Mouse (Mus musculus) adrenal gland, postnatal 25 days (tissue): Measurements from ENCODE around the gene Mfsd9. TPM values are rescaled to one million over a fixed set of nuclear protein-coding genes. Genes with fewer than 3 reads are reported as not detected.

ENCODE experiments used
- DNase-seq: peaks from one replicate; pipeline ENCODE4 v3.0.0; 2021; ENCODE audit warnings: mixed read lengths
- long read RNA-seq: library from polyadenylated mRNA; stranded (forward); transcript quantifications from one replicate; pipeline ENCODE4 v2.0.0, GENCODE M21; 2021
- total RNA-seq: library from RNA; stranded (reverse); gene quantifications from 2 replicates; pipeline ENCODE4 v1.2.3, GENCODE M21; 2021

Gene Mfsd9
- 2.9 and 5.3 TPM in 2 replicates for total RNA-seq
- long read RNA-seq, transcript Mfsd9-201 (6 exons, 3,160 nt): major isoform, 5 of 7 reads
- long read RNA-seq, partial matches to known transcripts: 0 of 7 reads
- long read RNA-seq, other reads (novel, unspliced or antisense): 2 of 7 reads

GRCm38 (mm10) chr1:40790324-40791141 is at the start of gene Mfsd9:
Gene Mfsd9, minus strand, starts transcription at chr1:40790687.
- DNase-seq: peak; percentile 94

- DNase-seq: no peak
Measured at GRCm38 (mm10) chr1:40835468-40835867, 45.0 kb upstream of the Mfsd9 start.

GRCm38 (mm10) chr1:40830712-40831507 is 40.4 kb upstream of the Mfsd9 start:
- no peak for DNase-seq

- DNase-seq: no peak
Measured at GRCm38 (mm10) chr1:40829213-40829914, 38.9 kb upstream of the Mfsd9 start.

GRCm38 (mm10) chr1:40825826-40826225 is 35.3 kb upstream of the Mfsd9 start:
- DNase-seq: peak; percentile 16

GRCm38 (mm10) chr1:40824936-40825335 is 34.4 kb upstream of the Mfsd9 start:
- DNase-seq: no peak

GRCm38 (mm10) chr1:40824517-40824916 is 34.0 kb upstream of the Mfsd9 start:
- no peak for DNase-seq

- peak; percentile 3 for DNase-seq
Measured at GRCm38 (mm10) chr1:40815071-40815845, 24.8 kb upstream of the Mfsd9 start.

- DNase-seq: no peak
Measured at GRCm38 (mm10) chr1:40808643-40809042, 18.2 kb upstream of the Mfsd9 start.

GRCm38 (mm10) chr1:40805891-40806290 is 15.4 kb upstream of the Mfsd9 start:
- no peak for DNase-seq

- peak; percentile 38 for DNase-seq
Measured at GRCm38 (mm10) chr1:40805351-40805750, 14.9 kb upstream of the Mfsd9 start, which contains the start of gene Tmem182. Gene Tmem182, plus strand, starts transcription at chr1:40805601.

- DNase-seq: no peak
Measured at GRCm38 (mm10) chr1:40804118-40804517, 13.6 kb upstream of the Mfsd9 start.

- peak; percentile 44 for DNase-seq
Measured at GRCm38 (mm10) chr1:40802759-40803158, 12.3 kb upstream of the Mfsd9 start.

GRCm38 (mm10) chr1:40800908-40801307 is 10.4 kb upstream of the Mfsd9 start:
- DNase-seq: no peak

GRCm38 (mm10) chr1:40799121-40799520 is 8.6 kb upstream of the Mfsd9 start:
- no peak for DNase-seq

- DNase-seq: peak; percentile 67
Measured at GRCm38 (mm10) chr1:40797348-40797747, 6.9 kb upstream of the Mfsd9 start.

GRCm38 (mm10) chr1:40795508-40795907 is 5.0 kb upstream of the Mfsd9 start:
- no peak for DNase-seq

GRCm38 (mm10) chr1:40789666-40790233 is 737 bp downstream of the Mfsd9 start:
- no peak for DNase-seq

- no peak for DNase-seq
Measured at GRCm38 (mm10) chr1:40788956-40789355, 1.5 kb downstream of the Mfsd9 start.

- DNase-seq: no peak
Measured at GRCm38 (mm10) chr1:40785876-40786445, 4.5 kb downstream of the Mfsd9 start.

- no peak for DNase-seq
Measured at GRCm38 (mm10) chr1:40784306-40784705, 6.2 kb downstream of the Mfsd9 start.
